Mouse (Mus musculus) retina, adult 2 months (tissue): ENCODE results near the gene Gm8994.

ENCODE experiments used
- DNase-seq: peaks from one replicate; pipeline ENCODE4 v3.0.0-alpha.2; 2012; ENCODE audit warnings: low read depth, low spot score

Gene Gm8994

GRCm38 (mm10) chr6:136363313-136363712 lies 36.0 kb downstream of the Gm8994 start:
- no peak for DNase-seq

- no peak for DNase-seq
These were observed 36.7 kb downstream of the Gm8994 start for GRCm38 (mm10) chr6:136364008-136364407.

GRCm38 (mm10) chr6:136364430-136365098 lies 37.2 kb downstream of the Gm8994 start:
- DNase-seq, result no peak

GRCm38 (mm10) chr6:136376097-136376496 lies 48.8 kb downstream of the Gm8994 start:
- no peak for DNase-seq
